Mouse (Mus musculus): ENCODE results near the gene Tnfrsf14. TPM values are rescaled to one million over a fixed set of nuclear protein-coding genes. Genes with fewer than 3 reads are reported as not detected.

Gene Tnfrsf14
- total RNA-seq, 2 experiments from 2014 or later = 1.0 to 1.7 TPM

- DNase-seq (ENCODE audit: low spot score in 2 of 2) = no peak
These were observed 46.2 kb downstream of the Tnfrsf14 start for GRCm38 (mm10) chr4:154882014-154882659.

- DNase-seq (ENCODE audit: low spot score in 2 of 2) = no peak
These were observed 47.6 kb downstream of the Tnfrsf14 start for GRCm38 (mm10) chr4:154880730-154881129.

DNA sequence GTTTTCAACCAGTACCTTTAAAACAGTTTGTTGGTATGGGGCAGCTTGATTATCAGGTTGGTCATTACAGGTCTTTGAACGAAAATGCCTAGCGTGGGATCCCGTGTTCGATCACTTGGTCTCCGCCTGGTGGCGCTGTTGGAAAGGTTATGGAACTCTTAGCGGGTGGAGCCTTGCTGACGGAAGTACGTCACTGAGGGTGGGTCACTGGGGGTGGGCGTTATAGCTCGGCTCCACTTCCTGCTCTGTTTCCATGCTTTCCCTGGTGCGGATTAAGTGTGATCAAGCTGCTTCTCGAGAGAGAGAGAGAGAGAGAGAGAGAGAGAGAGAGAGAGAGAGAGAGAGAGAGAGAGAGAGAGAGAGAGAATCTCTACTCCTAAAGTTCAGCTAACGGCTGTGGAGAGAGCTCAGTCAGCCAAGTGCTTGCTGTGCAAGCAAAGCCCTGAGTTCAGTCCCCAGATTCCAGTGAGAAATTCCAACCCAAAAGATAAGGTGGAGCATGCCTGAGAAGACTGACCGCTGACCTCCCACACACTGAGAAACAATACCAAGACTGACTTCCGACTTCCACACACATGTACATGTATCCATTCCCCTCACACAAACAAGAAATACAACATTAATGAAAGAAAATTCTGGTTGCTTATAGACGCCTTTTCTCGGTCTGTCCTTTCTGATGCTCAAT lies 50.4 kb downstream of the Tnfrsf14 start:
- peak; percentile 97 for DNase-seq (ENCODE audit: low spot score in 2 of 2)

- no peak for DNase-seq (ENCODE audit: low spot score in 2 of 2)
These were observed 55.2 kb downstream of the Tnfrsf14 start for GRCm38 (mm10) chr4:154873186-154873585.

Other genes starting within 250 kb of the Tnfrsf14 start
- 1 to 10 TPM; 3.7 to 4.9 TPM for gene Ttc34, start 91.1 kb downstream of the Tnfrsf14 start, total RNA-seq (2021)
- gene Mmel1, start 59.0 kb downstream of the Tnfrsf14 start, total RNA-seq (2021) = under 1 TPM; 0.22 to 0.23 TPM
- gene Fam213b, start 29.4 kb downstream of the Tnfrsf14 start, total RNA-seq (2021) = 10 to 100 TPM; 36.2 to 39.0 TPM
- 10 to 100 TPM; 75.7 to 81.7 TPM for gene Hes5, start 32.4 kb upstream of the Tnfrsf14 start, total RNA-seq (2021)
- 10 to 100 TPM; 26.9 to 31.9 TPM for gene Pank4, start 35.6 kb upstream of the Tnfrsf14 start, total RNA-seq (2021)
- gene Plch2, start 128.2 kb upstream of the Tnfrsf14 start, total RNA-seq (2021) = 10 to 100 TPM; 61.7 to 64.3 TPM
- 10 to 100 TPM; 20.3 to 23.0 TPM for gene Pex10, start 138.5 kb upstream of the Tnfrsf14 start, total RNA-seq (2021)
- gene Rer1, start 157.8 kb upstream of the Tnfrsf14 start, total RNA-seq (2021) = 10 to 100 TPM; 67.0 to 69.1 TPM
- gene Morn1, start 158.0 kb upstream of the Tnfrsf14 start, total RNA-seq (2021) = 10 to 100 TPM; 17.8 to 20.6 TPM

Measured in layer of hippocampus, postnatal 10 days (tissue).